Mouse (Mus musculus) kidney, adult 18-20 months (tissue): ENCODE results near the gene Smim7.

ENCODE experiments used
- DNase-seq: peaks from one replicate; pipeline ENCODE4 v3.0.0; 2021

The Smim7 gene

GRCm38 (mm10) chr8:72547122-72547801 is 23.6 kb downstream of the Smim7 start:
- peak; percentile 14 for DNase-seq

DNA sequence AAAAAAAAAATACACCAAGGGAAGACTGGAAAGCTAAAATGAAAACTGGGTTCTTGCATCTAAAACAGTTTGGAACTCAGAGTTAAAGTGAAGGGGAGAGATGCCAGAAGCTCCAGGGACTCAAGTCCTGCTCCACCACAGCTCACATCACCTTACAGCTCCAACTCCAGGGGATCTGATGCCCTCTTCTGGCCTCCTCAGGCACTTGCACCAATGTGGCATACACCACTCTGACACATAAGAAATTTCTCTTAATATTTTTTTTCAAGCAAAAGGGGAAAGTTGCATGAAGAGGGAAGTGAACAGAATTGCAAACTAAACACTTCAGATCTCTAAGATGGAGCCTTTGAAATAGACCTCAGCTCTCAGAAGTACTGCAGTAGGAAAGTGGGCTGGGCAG is 31.7 kb downstream of the Smim7 start:
- no peak for DNase-seq

- DNase-seq, result no peak
Measured at GRCm38 (mm10) chr8:72534888-72535287, 36.0 kb downstream of the Smim7 start.

DNA sequence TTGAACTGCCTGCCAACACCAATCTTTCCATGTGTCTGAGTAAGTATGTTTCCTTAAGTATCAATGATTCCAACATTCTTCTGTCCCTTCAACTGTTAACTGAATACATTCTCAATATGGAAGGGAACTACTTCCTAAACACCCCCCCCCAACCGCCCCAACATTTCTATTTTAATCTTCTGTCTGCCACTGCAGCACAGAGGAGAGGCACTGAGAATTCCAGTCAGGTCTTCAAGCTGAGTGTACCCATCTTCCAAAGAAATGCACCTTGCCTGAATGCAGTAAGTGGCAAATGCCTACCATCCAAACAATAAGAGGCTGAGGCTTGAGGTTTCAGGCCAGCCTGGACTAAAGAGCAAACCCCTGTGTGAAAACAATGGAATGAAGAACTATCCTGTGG is 38.8 kb downstream of the Smim7 start:
- DNase-seq, result no peak

- no peak for DNase-seq
Measured at GRCm38 (mm10) chr8:72521888-72522287, 49.0 kb downstream of the Smim7 start.

- DNase-seq, result no peak
Measured at GRCm38 (mm10) chr8:72517421-72517988, 53.4 kb downstream of the Smim7 start.
